ENCODE assay signal across 25 mouse cellular contexts in the genomic region with DNA sequence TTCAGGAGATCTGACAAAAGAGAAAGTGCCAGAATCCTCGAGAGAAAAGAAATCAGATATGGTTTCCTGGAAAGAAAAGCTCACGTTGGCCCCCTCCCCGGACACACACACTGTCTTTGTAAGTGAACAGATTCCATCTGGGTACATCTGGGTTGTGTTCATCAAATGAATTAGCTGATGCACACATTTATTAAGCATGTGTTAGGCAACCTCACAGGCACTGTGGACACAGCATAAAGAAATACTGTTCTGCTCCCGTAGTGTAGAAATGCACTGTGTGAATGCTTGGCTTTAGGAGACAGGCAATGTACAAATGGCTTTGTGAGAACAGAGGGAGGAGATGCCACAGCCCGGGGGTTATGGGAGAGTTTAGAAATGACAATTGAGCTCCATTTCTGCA.
A peak's percentile ranks its signal among the peaks of the same experiment; 100 is the strongest.
DNase-seq lines count a peak whose midpoint lies in the region; ATAC-seq lines count a peak whose summit lies in the region.
"Had no signal": no experiment of that assay in that cellular context is flagged by ENCODE, and none has a peak within 500 bp of the region (broad histone marks: within the 10 kb centered on the region; RNA-seq: fewer than 3 reads in every experiment).

No protein-coding gene starts in this region.

- peaks cover 9% of the 10 kb centered on the region for H3K4me1 ChIP-seq in hindbrain, embryonic 15.5 days (replicated peaks)
- H3K4me1 ChIP-seq in hindbrain, embryonic 14.5 days (replicated peaks; ENCODE audit: control insufficient read depth, insufficient read depth, low read length), result 0 out of 2 replicates have a peak, but pooled peaks cover 12% of the 10 kb centered on the region
- no peaks in the 10 kb centered on the region for H3K4me1 ChIP-seq in neural tube, embryonic 11.5 days (ENCODE audit: control insufficient read depth, insufficient read depth, low read length)
- peaks cover 43% of the 10 kb centered on the region for H3K4me1 ChIP-seq in limb, embryonic 10.5 days
- H3K4me1 ChIP-seq: limb, embryonic 15.5 days; liver, embryonic 15.5 days had no signal

- H3K27ac ChIP-seq in hindbrain, embryonic 15.5 days (replicated peaks), result no peak overlapping the region
- H3K27ac ChIP-seq in hindbrain, embryonic 14.5 days, result no peak overlapping the region
- H3K27ac ChIP-seq in neural tube, embryonic 11.5 days (ENCODE audit: low read depth, low read length), result no peak overlapping the region
- H3K27ac ChIP-seq in limb, embryonic 10.5 days, result peak overlapping the region; percentile 36; the same call in 1 of the 2 replicates
- H3K27ac ChIP-seq: forebrain, embryonic 15.5 days; kidney, postnatal 0 days; limb, embryonic 15.5 days; liver, embryonic 15.5 days had no signal

- 0 out of 2 replicates have a peak, but pooled peaks have one; percentile 42 for ATAC-seq in hindbrain, embryonic 15.5 days (ENCODE audit: low FRiP score, low read depth)
- no peak for ATAC-seq in hindbrain, embryonic 14.5 days (ENCODE audit: low FRiP score)
- 0 out of 2 replicates have a peak, but pooled peaks have one; percentile 22 for ATAC-seq in neural tube, embryonic 11.5 days (ENCODE audit: insufficient read depth, low FRiP score, low TSS enrichment)
- ATAC-seq: forebrain, embryonic 15.5 days had no signal

- WGBS in hindbrain, embryonic 15.5 days, result 31% methylated on average over 5 of the region's 5 CpGs
- 28% methylated on average over 5 of the region's 5 CpGs for WGBS in hindbrain, embryonic 14.5 days
- whole genome bisulfite sequencing in neural tube, embryonic 11.5 days, result 52% methylated on average over 5 of the region's 5 CpGs
- WGBS in limb, embryonic 10.5 days, result 82% methylated on average over 5 of the region's 5 CpGs

- no peak overlapping the region for H3K4me3 ChIP-seq in hindbrain, embryonic 15.5 days
- no peak overlapping the region for H3K4me3 ChIP-seq in hindbrain, embryonic 14.5 days (replicated peaks; ENCODE audit: low read length)
- no peak overlapping the region for H3K4me3 ChIP-seq in neural tube, embryonic 11.5 days (ENCODE audit: low read depth, low read length)
- H3K4me3 ChIP-seq in limb, embryonic 10.5 days, result no peak overlapping the region
- H3K4me3 ChIP-seq: forebrain, embryonic 15.5 days; heart, embryonic 12.5 days; limb, embryonic 15.5 days; liver, embryonic 15.5 days had no signal

- no peaks in the 10 kb centered on the region for H3K27me3 ChIP-seq in hindbrain, embryonic 15.5 days
- no peaks in the 10 kb centered on the region for H3K27me3 ChIP-seq in hindbrain, embryonic 14.5 days (ENCODE audit: control insufficient read depth, insufficient read depth, low read length)
- H3K27me3 ChIP-seq in neural tube, embryonic 11.5 days (ENCODE audit: control insufficient read depth, insufficient read depth, low read length), result no peaks in the 10 kb centered on the region
- H3K27me3 ChIP-seq in limb, embryonic 10.5 days (ENCODE audit: low read depth, poor library complexity, severe bottlenecking), result no peaks in the 10 kb centered on the region
- H3K27me3 ChIP-seq: forebrain, embryonic 15.5 days; heart, embryonic 12.5 days; liver, embryonic 15.5 days had no signal

- DNase-seq in hindbrain, embryonic 14.5 days (ENCODE audit: low spot score), result no peak
- DNase-seq in neural tube, embryonic 11.5 days (ENCODE audit: low spot score), result no peak
- no peak for DNase-seq in neural tube, embryonic 10.5 days (ENCODE audit: extremely low spot score, low spot score)
- DNase-seq in limb, embryonic 10.5 days (ENCODE audit: low spot score), result no peak
- DNase-seq in retina, embryonic 14.5 days (ENCODE audit: low spot score), result peak; percentile 63
- DNase-seq in right cerebral cortex, postnatal 10 days (ENCODE audit: low spot score in 2 of 2), result no peak
- DNase-seq in urinary bladder, adult 18-20 months (ENCODE audit: low spot score in 2 of 2), result no peak
- DNase-seq: adrenal gland, postnatal 10 days; cerebellum, adult 8-10 months; cerebellum, postnatal 36 days; embryo, embryonic 11 days; gastrocnemius, postnatal 10 days; heart, postnatal 10 days; kidney, adult 2 months; layer of hippocampus, adult 9-11 months; lung, postnatal 10 days; right cerebral cortex, postnatal 25 days; spleen, adult 18-20 months; thymus, postnatal 14 days had no signal

- no peak overlapping the region for H3K4me2 ChIP-seq in hindbrain, embryonic 15.5 days
- no peak overlapping the region for H3K4me2 ChIP-seq in hindbrain, embryonic 14.5 days (replicated peaks)
- H3K4me2 ChIP-seq in neural tube, embryonic 11.5 days (ENCODE audit: low read depth), result no peak overlapping the region
- H3K4me2 ChIP-seq: forebrain, embryonic 15.5 days; heart, embryonic 12.5 days; limb, embryonic 15.5 days; liver, embryonic 15.5 days had no signal

- no peak overlapping the region for H3K9ac ChIP-seq in hindbrain, embryonic 15.5 days
- H3K9ac ChIP-seq in hindbrain, embryonic 14.5 days, result no peak overlapping the region
- H3K9ac ChIP-seq in neural tube, embryonic 11.5 days (ENCODE audit: low read length), result no peak overlapping the region
- H3K9ac ChIP-seq: forebrain, embryonic 15.5 days; heart, embryonic 12.5 days; limb, embryonic 15.5 days; liver, embryonic 15.5 days had no signal

- H3K36me3 ChIP-seq in hindbrain, embryonic 15.5 days, result no peaks in the 10 kb centered on the region
- no peaks in the 10 kb centered on the region for H3K36me3 ChIP-seq in hindbrain, embryonic 14.5 days (replicated peaks; ENCODE audit: control insufficient read depth, insufficient read depth)
- H3K36me3 ChIP-seq in neural tube, embryonic 11.5 days (ENCODE audit: control insufficient read depth, insufficient read depth, low read length), result no peaks in the 10 kb centered on the region
- no peaks in the 10 kb centered on the region for H3K36me3 ChIP-seq in limb, embryonic 10.5 days
- H3K36me3 ChIP-seq: forebrain, embryonic 15.5 days; heart, embryonic 12.5 days; limb, embryonic 15.5 days; liver, embryonic 15.5 days had no signal

- H3K9me3 ChIP-seq in hindbrain, embryonic 15.5 days, result no peaks in the 10 kb centered on the region
- no peaks in the 10 kb centered on the region for H3K9me3 ChIP-seq in hindbrain, embryonic 14.5 days (ENCODE audit: control insufficient read depth, low read length)
- H3K9me3 ChIP-seq in neural tube, embryonic 11.5 days (ENCODE audit: control insufficient read depth, low read length), result no peaks in the 10 kb centered on the region
- no peaks in the 10 kb centered on the region for H3K9me3 ChIP-seq in limb, embryonic 10.5 days (replicated peaks)
- H3K9me3 ChIP-seq: forebrain, embryonic 15.5 days; heart, embryonic 12.5 days; limb, embryonic 15.5 days; liver, embryonic 15.5 days had no signal
